Mouse (Mus musculus): ENCODE measurements around the gene Mical2.

DNA sequence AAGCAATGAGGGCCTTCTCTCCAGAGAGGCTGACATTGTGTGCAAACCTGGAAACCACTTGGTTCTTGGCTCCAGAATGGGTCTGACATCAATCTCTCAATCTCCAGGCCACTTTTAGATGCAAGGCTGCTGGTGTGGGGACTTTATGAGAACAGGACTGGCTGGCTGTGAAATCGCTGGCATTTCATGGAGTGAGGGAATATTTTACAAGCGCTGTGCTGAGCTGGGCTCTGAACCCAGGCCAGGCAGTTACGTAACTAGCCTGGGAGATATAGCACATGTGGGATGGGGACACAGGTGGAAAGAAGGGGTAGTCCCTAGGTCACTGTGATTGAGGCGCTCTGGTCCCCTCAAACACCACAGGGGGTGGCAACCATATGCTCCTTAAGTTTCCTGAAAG lies 33.4 kb upstream of the Mical2 start:
- TF ChIP-seq CTCF (IDR thresholded peaks at IDR 0.05; ENCODE audit: borderline replicate concordance, extremely low read depth, insufficient read depth, insufficient read length), result no peak
- no peak for TF ChIP-seq POLR2A (IDR thresholded peaks at IDR 0.05; ENCODE audit: borderline replicate concordance, extremely low read depth, insufficient read depth, insufficient read length, poor library complexity, severe bottlenecking)

Data from brain, embryonic 14.5 days (tissue).